Mouse (Mus musculus) brain, embryonic 18.5 days (tissue): ENCODE measurements around the gene Gm9733.
"Not testable (repeated sequence)": the region's sequence is repeated elsewhere in the genome, so short reads cannot be mapped to it uniquely, and the experiment has no call there.

Experiments
- DNase-seq: peaks from one replicate; pipeline ENCODE4 v3.0.0-alpha.2; 2012; ENCODE audit warnings: low read depth, low spot score

Gm9733 gene

GRCm38 (mm10) chr3:15332063-15332462, at the start of gene Gm9733:
Gene Gm9733, minus strand, starts transcription at chr3:15332302.
- DNase-seq, result no peak

GRCm38 (mm10) chr3:15355690-15356089, 23.6 kb upstream of the Gm9733 start:
- DNase-seq, result not testable (repeated sequence)

GRCm38 (mm10) chr3:15350318-15350717, 18.2 kb upstream of the Gm9733 start:
- DNase-seq, result not testable (repeated sequence)

- not testable (repeated sequence) for DNase-seq
Observed at GRCm38 (mm10) chr3:15345606-15346005, 13.5 kb upstream of the Gm9733 start.

GRCm38 (mm10) chr3:15340287-15340686, 8.2 kb upstream of the Gm9733 start:
- no peak for DNase-seq

GRCm38 (mm10) chr3:15334182-15334581, 2.1 kb upstream of the Gm9733 start:
- no peak for DNase-seq

GRCm38 (mm10) chr3:15331545-15331944, 557 bp downstream of the Gm9733 start:
- no peak for DNase-seq

- DNase-seq, result no peak
Observed at GRCm38 (mm10) chr3:15329549-15329948, 2.6 kb downstream of the Gm9733 start.

GRCm38 (mm10) chr3:15284424-15285328, 47.4 kb downstream of the Gm9733 start:
- no peak for DNase-seq

GRCm38 (mm10) chr3:15275899-15276526, 56.1 kb downstream of the Gm9733 start:
- DNase-seq, result no peak

GRCm38 (mm10) chr3:15264450-15264849, 67.7 kb downstream of the Gm9733 start:
- no peak for DNase-seq

GRCm38 (mm10) chr3:15255726-15256125, 76.4 kb downstream of the Gm9733 start:
- no peak for DNase-seq
